Mouse (Mus musculus) heart, postnatal 0 days (tissue): ENCODE data around the gene Wnk2.

Experiments used
- CTCF ChIP-seq: IDR thresholded peaks from 2 replicates; pipeline ENCODE4 v1.5.1; 2016; ENCODE audit warnings: antibody characterized with exemption, control low read depth, low read depth
- EP300 ChIP-seq: IDR thresholded peaks from 2 replicates; pipeline ENCODE4 v1.6.1; 2016; ENCODE audit warnings: antibody characterized with exemption, low read depth

DNA sequence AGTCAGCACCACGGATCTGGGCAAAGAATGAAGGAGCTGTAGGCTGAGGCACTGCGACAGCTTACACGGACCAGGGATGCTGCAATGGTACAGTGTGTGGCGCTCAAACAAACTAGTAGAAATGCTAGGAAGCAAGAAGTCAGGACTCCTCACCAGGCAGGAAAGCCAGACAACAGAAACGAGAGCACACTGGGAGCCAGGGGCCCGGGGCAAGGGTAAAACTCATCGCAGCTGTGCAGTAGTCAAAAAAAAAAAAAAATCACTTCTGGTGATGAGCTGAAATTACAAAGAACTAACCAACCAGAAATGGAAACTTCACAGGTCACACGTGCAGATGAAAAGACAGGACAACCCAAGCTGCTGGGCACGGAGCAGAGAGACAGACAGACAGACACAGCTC is 55.2 kb downstream of the Wnk2 start:
- TF ChIP-seq CTCF, result no peak
- no peak for TF ChIP-seq EP300
